Comparison of ENCODE assay signal across 8 mouse cellular contexts in genomic region chr2:29826318-29826925, GRCm38 (mm10). TPM values are rescaled to one million over a fixed set of nuclear protein-coding genes. Genes with fewer than 3 reads are reported as not detected.
DNase-seq lines count a peak whose midpoint lies in the region; ATAC-seq and TF ChIP-seq lines count a peak whose summit lies in the region.

No protein-coding gene starts in this region.

- H3K36me3 ChIP-seq in heart, embryonic 12.5 days = no peaks in the 10 kb centered on the region
- H3K36me3 ChIP-seq in G1E (replicated peaks) = peaks cover 34% of the 10 kb centered on the region
- 0 out of 2 replicates have a peak, but pooled peaks cover 5% of the 10 kb centered on the region for H3K36me3 ChIP-seq in forebrain, postnatal 0 days (ENCODE audit: insufficient read depth)

- ATAC-seq in heart, embryonic 12.5 days (ENCODE audit: insufficient number of reproducible peaks, low FRiP score) = no peak
- ATAC-seq in G1E (ENCODE audit: extremely low read depth, insufficient number of reproducible peaks, low FRiP score, poor library complexity, severe bottlenecking) = no peak
- peak; percentile 35 for ATAC-seq in forebrain, postnatal 0 days
- peak; percentile 17 for ATAC-seq in megakaryocyte progenitor cell, adult 5-6 weeks (replicated peaks; ENCODE audit: poor library complexity)

- no peak for DNase-seq in heart, postnatal 10 days
- DNase-seq in G1E (ENCODE audit: low spot score) = no peak
- DNase-seq in forebrain, postnatal 0 days = peak; percentile 11
- DNase-seq in cerebellum, postnatal 36 days = no peak
- DNase-seq in layer of hippocampus, adult 9-10 months (ENCODE audit: low spot score) = no peak
- no peak for DNase-seq in spleen, postnatal 14 days (ENCODE audit: low spot score in 2 of 2)

- peak overlapping the region; percentile 79 for H3K9ac ChIP-seq in heart, embryonic 12.5 days
- peak overlapping the region; percentile 66 for H3K9ac ChIP-seq in forebrain, postnatal 0 days

- peak overlapping the region; percentile 91 for H3K27ac ChIP-seq in heart, embryonic 12.5 days (ENCODE audit: poor library complexity, severe bottlenecking)
- H3K27ac ChIP-seq in forebrain, postnatal 0 days (ENCODE audit: low read depth, low read length) = peak overlapping the region; percentile 94

- H3K27me3 ChIP-seq in heart, embryonic 12.5 days (replicated peaks) = no peaks in the 10 kb centered on the region
- no peaks in the 10 kb centered on the region for H3K27me3 ChIP-seq in G1E (ENCODE audit: insufficient read depth, low read length)
- no peaks in the 10 kb centered on the region for H3K27me3 ChIP-seq in forebrain, postnatal 0 days (ENCODE audit: insufficient read depth, low read length)

- WGBS in heart, embryonic 12.5 days = 16% methylated on average over 11 of the region's 11 CpGs
- 14% methylated on average over 11 of the region's 11 CpGs for WGBS in forebrain, postnatal 0 days

- H3K4me2 ChIP-seq in heart, embryonic 12.5 days = peak overlapping the region; percentile 97
- H3K4me2 ChIP-seq in forebrain, postnatal 0 days (ENCODE audit: low read depth) = peak overlapping the region; percentile 84

- H3K9me3 ChIP-seq in heart, embryonic 12.5 days (replicated peaks) = no peaks in the 10 kb centered on the region
- H3K9me3 ChIP-seq in G1E (replicated peaks) = no peaks in the 10 kb centered on the region
- no peaks in the 10 kb centered on the region for H3K9me3 ChIP-seq in forebrain, postnatal 0 days (ENCODE audit: low read length)

- TF ChIP-seq CTCF in G1E (IDR thresholded peaks at IDR 0.05; ENCODE audit: low read depth, low read length) = no peak
- TF ChIP-seq CTCF in forebrain, postnatal 0 days (IDR thresholded peaks at IDR 0.05; ENCODE audit: low read depth) = no peak

- intact Hi-C loops in heart, postnatal 10 days (cut with DNase I) = no loop called here

- H3K4me1 ChIP-seq in heart, embryonic 12.5 days (replicated peaks) = peaks cover 15% of the 10 kb centered on the region
- peaks cover 32% of the 10 kb centered on the region for H3K4me1 ChIP-seq in G1E (ENCODE audit: insufficient read depth, low read depth, low read length)
- H3K4me1 ChIP-seq in forebrain, postnatal 0 days (ENCODE audit: insufficient read depth) = 0 out of 2 replicates have a peak, but pooled peaks cover 9% of the 10 kb centered on the region

- H3K4me3 ChIP-seq in heart, embryonic 12.5 days = peak overlapping the region; percentile 94
- H3K4me3 ChIP-seq in G1E (ENCODE audit: low read depth, low read length) = peak overlapping the region; percentile 96
- peak overlapping the region; percentile 84 for H3K4me3 ChIP-seq in forebrain, postnatal 0 days (ENCODE audit: low read depth, low read length)

RNA-seq across cellular contexts. Expression of gene Urm1, which starts 6.5 kb away (rescaled TPM):
- polyA plus RNA-seq in heart, embryonic 12.5 days (2016; fragmentation: Nextera tagmentation; extraction: Ambion mirVana) = 15.6 and 15.7 TPM in 2 replicates
- 10 to 100 TPM; 36.5 to 40.4 TPM for total RNA-seq in heart, postnatal 10 days (2021)
- total RNA-seq in G1E (2014; fragmentation: Nextera tagmentation) (10.3 and 15.2 TPM in 2 replicates), G1E (2017) (19.9 and 23.8 TPM in 2 replicates)
- 43.5 and 71.3 TPM in 2 replicates for polyA plus RNA-seq in G1E (2012)
- 58.9 and 91.9 TPM in 2 replicates for total RNA-seq in forebrain, postnatal 0 days (2014; rRNA removed)
- polyA plus RNA-seq in forebrain, postnatal 0 days (2015; fragmentation: Nextera tagmentation; extraction: Ambion mirVana) = 27.3 and 29.4 TPM in 2 replicates
- total RNA-seq in megakaryocyte progenitor cell, adult 5-6 weeks (2015) = 12.7 and 13.7 TPM in 2 replicates
- 15.8 and 20.5 TPM in 2 replicates for total RNA-seq in megakaryocyte progenitor cell, adult 5-6 weeks (2017)

RNA-seq across cellular contexts. Expression of gene Slc27a4, which starts 24.0 kb away (rescaled TPM):
- 10.9 and 11.0 TPM in 2 replicates for polyA plus RNA-seq in heart, embryonic 12.5 days (2016; fragmentation: Nextera tagmentation; extraction: Ambion mirVana)
- total RNA-seq in heart, postnatal 10 days (2021) = 10 to 100 TPM; 21.4 to 22.4 TPM
- 4.2 and 9.0 TPM in 2 replicates for total RNA-seq in G1E (2014; fragmentation: Nextera tagmentation)
- 5.5 and 8.6 TPM in 2 replicates for total RNA-seq in G1E (2017)
- 5.7 and 6.7 TPM in 2 replicates for polyA plus RNA-seq in G1E (2012)
- total RNA-seq in forebrain, postnatal 0 days (2014; rRNA removed) = 74.9 and 82.9 TPM in 2 replicates
- 32.3 and 40.3 TPM in 2 replicates for polyA plus RNA-seq in forebrain, postnatal 0 days (2015; fragmentation: Nextera tagmentation; extraction: Ambion mirVana)
- 4.2 and 5.5 TPM in 2 replicates for total RNA-seq in megakaryocyte progenitor cell, adult 5-6 weeks (2015)
- total RNA-seq in megakaryocyte progenitor cell, adult 5-6 weeks (2017) = 6.8 and 7.2 TPM in 2 replicates

RNA-seq across cellular contexts. Expression of gene Trub2, which starts 38.1 kb away (rescaled TPM):
- polyA plus RNA-seq in heart, embryonic 12.5 days (2016; fragmentation: Nextera tagmentation; extraction: Ambion mirVana) = 25.8 and 26.6 TPM in 2 replicates
- total RNA-seq in heart, postnatal 10 days (2021) = 10 to 100 TPM; 37.2 to 37.4 TPM
- total RNA-seq in G1E (2014; fragmentation: Nextera tagmentation) = 28.1 and 30.5 TPM in 2 replicates
- total RNA-seq in G1E (2017) = 51.7 and 66.4 TPM in 2 replicates
- polyA plus RNA-seq in G1E (2012) = 5.6 and 7.9 TPM in 2 replicates
- 52.3 and 68.7 TPM in 2 replicates for total RNA-seq in forebrain, postnatal 0 days (2014; rRNA removed)
- polyA plus RNA-seq in forebrain, postnatal 0 days (2015; fragmentation: Nextera tagmentation; extraction: Ambion mirVana) = 22.4 and 27.3 TPM in 2 replicates
- total RNA-seq in megakaryocyte progenitor cell, adult 5-6 weeks (2015) = 17.4 and 22.9 TPM in 2 replicates
- total RNA-seq in megakaryocyte progenitor cell, adult 5-6 weeks (2017) = 46.2 and 57.1 TPM in 2 replicates

RNA-seq across cellular contexts. Expression of gene Coq4, which starts 39.1 kb away (rescaled TPM):
- polyA plus RNA-seq in heart, embryonic 12.5 days (2016; fragmentation: Nextera tagmentation; extraction: Ambion mirVana) = 21.8 and 23.8 TPM in 2 replicates
- 10 to 100 TPM; 14.3 to 17.5 TPM for total RNA-seq in heart, postnatal 10 days (2021)
- 9.8 and 11.1 TPM in 2 replicates for total RNA-seq in G1E (2014; fragmentation: Nextera tagmentation)
- total RNA-seq in G1E (2017) = 18.2 and 20.1 TPM in 2 replicates
- polyA plus RNA-seq in G1E (2012) = 242 and 318 TPM in 2 replicates
- 34.5 and 39.7 TPM in 2 replicates for total RNA-seq in forebrain, postnatal 0 days (2014; rRNA removed)
- polyA plus RNA-seq in forebrain, postnatal 0 days (2015; fragmentation: Nextera tagmentation; extraction: Ambion mirVana) = 31.2 and 36.7 TPM in 2 replicates
- 17.4 and 18.2 TPM in 2 replicates for total RNA-seq in megakaryocyte progenitor cell, adult 5-6 weeks (2015)
- total RNA-seq in megakaryocyte progenitor cell, adult 5-6 weeks (2017) = 10.5 and 12.5 TPM in 2 replicates

RNA-seq across cellular contexts. Expression of gene Cercam, which starts 42.5 kb away (rescaled TPM):
- 24.7 and 26.9 TPM in 2 replicates for polyA plus RNA-seq in heart, embryonic 12.5 days (2016; fragmentation: Nextera tagmentation; extraction: Ambion mirVana)
- 10 to 100 TPM; 13.0 to 13.9 TPM for total RNA-seq in heart, postnatal 10 days (2021)
- total RNA-seq in G1E (2014; fragmentation: Nextera tagmentation) (22.2 and 23.6 TPM in 2 replicates), G1E (2017) (2.9 and 5.1 TPM in 2 replicates)
- polyA plus RNA-seq in G1E (2012) = 17.6 and 21.1 TPM in 2 replicates
- total RNA-seq in forebrain, postnatal 0 days (2014; rRNA removed) = 13.6 and 16.9 TPM in 2 replicates
- 10.8 and 14.1 TPM in 2 replicates for polyA plus RNA-seq in forebrain, postnatal 0 days (2015; fragmentation: Nextera tagmentation; extraction: Ambion mirVana)
- total RNA-seq in megakaryocyte progenitor cell, adult 5-6 weeks (2015) = 13.0 and 13.9 TPM in 2 replicates
- total RNA-seq in megakaryocyte progenitor cell, adult 5-6 weeks (2017) = 7.7 and 10.8 TPM in 2 replicates

Comparison
In these comparisons a context has a peak if more than half of its experiments do, and no peak if none do; other contexts are left out.
1. ATAC-seq: peak in forebrain, postnatal 0 days (single experiment) and megakaryocyte progenitor cell, adult 5-6 weeks (single experiment); none in heart, embryonic 12.5 days (single experiment) and G1E (single experiment).
2. Peak in every context shown above with its lines, with median percentiles within 50 percentile points of each other: H3K4me3 ChIP-seq.